Mouse (Mus musculus): Measurements from ENCODE around the gene Adgrl2. TPM values are rescaled to one million over a fixed set of nuclear protein-coding genes. Genes with fewer than 3 reads are reported as not detected.

Adgrl2 gene
- total and polyA plus RNA-seq, 3 experiments = not detected

DNA sequence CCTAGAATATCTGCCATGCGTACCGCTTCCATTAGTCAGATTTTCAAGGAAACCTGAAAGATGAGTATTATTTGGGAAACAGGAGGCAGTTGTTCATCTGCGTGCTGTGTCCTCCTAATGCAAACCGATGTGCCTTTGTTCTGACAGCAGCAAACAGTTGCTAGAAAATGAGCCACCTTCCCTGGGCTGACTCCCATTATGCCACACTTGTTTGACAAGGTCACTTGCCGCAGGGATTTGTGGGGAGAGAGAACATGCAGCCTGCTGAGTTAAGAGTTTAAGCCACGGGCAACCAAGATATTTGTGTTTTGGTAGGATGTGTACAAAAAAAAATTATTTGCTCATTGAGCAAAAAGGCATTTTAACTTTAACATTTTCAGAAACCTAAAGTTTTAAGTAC is 69.5 kb downstream of the Adgrl2 start:
- no peak for DNase-seq (ENCODE audit: low read depth, low spot score)
- Histone ChIP-seq H3K36me3 (ENCODE audit: control insufficient read depth in 1 of 2, insufficient read depth in 2 of 2, low read length in 2 of 2) (no peaks in the 10 kb centered on the region), H3K4me1 (ENCODE audit: control insufficient read depth in 1 of 2, insufficient read depth in 2 of 2, low read length in 2 of 2) (no peaks in the 10 kb centered on the region), H3K27me3 (ENCODE audit: control insufficient read depth in 1 of 2, insufficient read depth in 2 of 2, low read length in 2 of 2) (no peaks in the 10 kb centered on the region), H3K27ac (ENCODE audit: control insufficient read depth, low read depth, low read length) (no peak overlapping the region), H3K4me3 (ENCODE audit: control insufficient read depth in 1 of 2, insufficient read depth in 1 of 2, low read depth in 2 of 2, low read length in 2 of 2) (no peak overlapping the region), H3K9me3 (replicated peaks; ENCODE audit: insufficient read depth, low read length) (no peaks in the 10 kb centered on the region), H3K9ac (ENCODE audit: control insufficient read depth, low read depth, low read length, poor library complexity, severe bottlenecking) (no peak overlapping the region), H3K79me2 (ENCODE audit: control insufficient read depth, insufficient read depth, low read length, poor library complexity) (no peaks in the 10 kb centered on the region)
- TF ChIP-seq TAL1 (IDR thresholded peaks at IDR 0.05; ENCODE audit: low read length) (no peak), NRF1 (IDR thresholded peaks at IDR 0.05; ENCODE audit: insufficient read depth, low read depth, low read length, poor library complexity, severe bottlenecking) (no peak), SMC3 (IDR thresholded peaks at IDR 0.05; ENCODE audit: low read depth, low read length) (no peak), MEF2A (IDR thresholded peaks at IDR 0.05; ENCODE audit: extremely low read depth, insufficient replicate concordance, low read depth, low read length, poor library complexity, severe bottlenecking) (no peak), POLR2A (IDR thresholded peaks at IDR 0.05; ENCODE audit: control insufficient read depth in 1 of 2, insufficient read depth in 1 of 2, low read depth in 1 of 2, low read length in 2 of 2, poor library complexity in 1 of 2) (no peak), POLR2AphosphoS2 (IDR thresholded peaks at IDR 0.05; ENCODE audit: low read length) (no peak), SIN3A (IDR thresholded peaks at IDR 0.05; ENCODE audit: low read length) (no peak), MAX (IDR thresholded peaks at IDR 0.05; ENCODE audit: low read length) (no peak), MAFK (IDR thresholded peaks at IDR 0.05; ENCODE audit: borderline replicate concordance, low read depth, low read length) (no peak), USF1 (IDR thresholded peaks at IDR 0.05; ENCODE audit: low read depth, low read length) (no peak), TCF12 (IDR thresholded peaks at IDR 0.05; ENCODE audit: low read depth, low read length) (no peak), ETS1 (IDR thresholded peaks at IDR 0.05; ENCODE audit: low read depth, low read length) (no peak), GABPA (IDR thresholded peaks at IDR 0.05; ENCODE audit: low read depth, low read length) (no peak), KAT2A (conservative IDR thresholded peaks at IDR 0.05; ENCODE audit: low read depth, low read length) (no peak), MYC (IDR thresholded peaks at IDR 0.05; ENCODE audit: low read depth, low read length) (no peak)

GRCm38 (mm10) chr3:148918425-148918824 is 71.9 kb downstream of the Adgrl2 start:
- Histone ChIP-seq H3K36me3 (ENCODE audit: control insufficient read depth in 1 of 2, insufficient read depth in 2 of 2, low read length in 2 of 2) (no peaks in the 10 kb centered on the region), H3K79me2 (ENCODE audit: control insufficient read depth, insufficient read depth, low read length, poor library complexity) (no peaks in the 10 kb centered on the region), H3K9me3 (replicated peaks; ENCODE audit: insufficient read depth, low read length) (no peaks in the 10 kb centered on the region), H3K27me3 (ENCODE audit: control insufficient read depth in 1 of 2, insufficient read depth in 2 of 2, low read length in 2 of 2) (no peaks in the 10 kb centered on the region), H3K9ac (ENCODE audit: control insufficient read depth, low read depth, low read length, poor library complexity, severe bottlenecking) (no peak overlapping the region), H3K4me1 (ENCODE audit: control insufficient read depth in 1 of 2, insufficient read depth in 2 of 2, low read length in 2 of 2) (no peaks in the 10 kb centered on the region), H3K27ac (ENCODE audit: control insufficient read depth, low read depth, low read length) (no peak overlapping the region), H3K4me3 (ENCODE audit: control insufficient read depth in 1 of 2, insufficient read depth in 1 of 2, low read depth in 2 of 2, low read length in 2 of 2) (no peak overlapping the region)
- no peak for TF ChIP-seq MXI1 (IDR thresholded peaks at IDR 0.05; ENCODE audit: low read depth, low read length)
- TF ChIP-seq MAX (IDR thresholded peaks at IDR 0.05; ENCODE audit: low read length) = no peak
- no peak for TF ChIP-seq ZMIZ1 (IDR thresholded peaks at IDR 0.05; ENCODE audit: low read depth, low read length)
- no peak for TF ChIP-seq ETS1 (IDR thresholded peaks at IDR 0.05; ENCODE audit: low read depth, low read length)
- no peak for TF ChIP-seq NELFE (IDR thresholded peaks at IDR 0.05; ENCODE audit: low read depth, low read length)
- DNase-seq (ENCODE audit: low read depth, low spot score) = no peak

All from MEL (cell line).